Mouse (Mus musculus): ENCODE data around the gene Ankrd22. TPM values are rescaled to one million over a fixed set of nuclear protein-coding genes. Genes with fewer than 3 reads are reported as not detected.

Gene Ankrd22
- not detected for total RNA-seq (2021)
- 0.10 TPM in 1 of 2 replicates, not detected in the other for polyA plus RNA-seq (2012; rRNA removed)
- long read RNA-seq = 0 reads

DNA sequence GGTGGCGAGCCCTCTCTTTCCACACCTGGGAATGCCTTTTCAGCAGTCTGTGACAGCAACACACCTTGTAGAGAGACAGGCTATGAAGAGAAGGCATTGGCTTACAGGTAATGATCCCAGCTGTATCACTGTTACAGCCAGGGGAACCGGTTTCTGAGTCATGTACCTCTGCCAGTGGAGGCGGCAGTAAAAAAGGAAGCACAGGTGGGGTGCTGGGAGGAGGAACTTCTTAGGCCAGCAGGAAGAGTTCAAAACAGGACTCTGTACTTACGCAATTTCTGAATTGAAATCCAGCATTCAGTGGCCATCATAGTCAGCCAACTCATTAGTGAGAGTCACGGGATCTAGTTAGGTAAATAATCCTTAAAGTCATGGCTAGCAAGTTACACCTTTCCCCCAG lies at the start of gene Ankrd22:
Gene Ankrd22 (minus strand): TSS at position 163 of the 400 bp plus-strand sequence.
- Histone ChIP-seq H3K79me2 (replicated peaks; ENCODE audit: control insufficient read depth, insufficient read depth, low read length) (no peaks in the 10 kb centered on the region), H3K36me3 (ENCODE audit: control insufficient read depth, insufficient read depth, low read length) (no peaks in the 10 kb centered on the region), H3K27me3 (ENCODE audit: control insufficient read depth, insufficient read depth, low read length) (no peaks in the 10 kb centered on the region), H3K9ac (ENCODE audit: low read depth, low read length) (no peak within 1 kb of the TSS), H3K27ac (no peak within 1 kb of the TSS), H3K4me1 (ENCODE audit: control insufficient read depth, insufficient read depth, low read length) (no peaks in the 10 kb centered on the region), H3K4me3 (no peak within 1 kb of the TSS)
- TF ChIP-seq POLR2A (IDR thresholded peaks at IDR 0.05; ENCODE audit: insufficient read depth, low read depth, low read length) (no peak), CTCF (IDR thresholded peaks at IDR 0.05) (no peak), EP300 (IDR thresholded peaks at IDR 0.05; ENCODE audit: insufficient read depth, low read depth, low read length) (no peak)
- WGBS = 76% methylated on average over 5 of the region's 5 CpGs
- intact Hi-C loops (cut with DNase I) = no loop called here
- no peak for DNase-seq

DNA sequence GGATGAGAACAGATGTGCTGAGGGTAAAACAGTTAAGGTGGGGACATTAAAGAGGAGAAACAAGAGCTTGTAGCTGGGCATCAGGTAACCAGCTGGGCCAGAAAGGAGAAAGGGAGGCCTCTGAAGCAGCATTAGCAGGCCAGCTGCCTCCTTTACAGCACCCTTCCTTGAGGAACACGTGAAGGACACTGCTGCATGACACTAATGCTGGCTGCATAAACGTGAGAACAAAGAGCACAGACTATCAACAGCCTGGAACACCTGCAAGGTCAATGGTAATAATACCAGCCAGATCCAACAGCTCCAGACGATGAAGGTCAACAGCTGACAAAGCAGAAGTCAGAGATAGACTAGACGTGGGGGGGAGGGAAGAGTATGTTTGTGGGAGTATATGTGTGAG lies 48.3 kb upstream of the Ankrd22 start:
- no peaks in the 10 kb centered on the region for H3K79me2 ChIP-seq (replicated peaks; ENCODE audit: control insufficient read depth, insufficient read depth, low read length)
- no peaks in the 10 kb centered on the region for H3K36me3 ChIP-seq (ENCODE audit: control insufficient read depth, insufficient read depth, low read length)
- no peak overlapping the region for H3K9ac ChIP-seq (ENCODE audit: low read depth, low read length)
- intact Hi-C loops (cut with DNase I) = no loop called here
- peaks cover 3% of the 10 kb centered on the region for H3K4me1 ChIP-seq (ENCODE audit: control insufficient read depth, insufficient read depth, low read length)
- no peaks in the 10 kb centered on the region for H3K27me3 ChIP-seq (ENCODE audit: control insufficient read depth, insufficient read depth, low read length)
- no peak for TF ChIP-seq CTCF (IDR thresholded peaks at IDR 0.05)
- no peak for TF ChIP-seq POLR2A (IDR thresholded peaks at IDR 0.05; ENCODE audit: insufficient read depth, low read depth, low read length)
- TF ChIP-seq EP300 (IDR thresholded peaks at IDR 0.05; ENCODE audit: insufficient read depth, low read depth, low read length) = no peak
- 35% methylated on average over 4 of the region's 4 CpGs for WGBS
- H3K4me3 ChIP-seq = no peak overlapping the region
- H3K27ac ChIP-seq = no peak overlapping the region
- no peak for DNase-seq

DNA sequence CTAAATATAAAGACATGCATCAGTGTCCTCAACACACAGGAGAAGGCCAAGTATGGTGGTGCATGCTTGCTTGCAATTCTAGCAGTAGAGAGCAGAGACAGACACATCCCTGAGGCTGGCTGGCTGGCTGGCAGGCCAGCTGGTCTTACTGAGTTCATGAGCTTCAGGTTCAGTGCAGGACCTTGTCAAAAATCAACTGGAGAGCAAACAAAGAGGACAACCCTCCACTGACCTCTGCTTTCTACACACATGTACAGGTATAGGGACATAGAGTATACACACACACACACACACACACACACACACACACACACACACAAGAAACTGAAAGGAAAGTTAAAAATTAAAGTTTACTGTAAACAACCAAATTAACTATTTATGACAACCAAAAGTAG lies 47.4 kb upstream of the Ankrd22 start:
- H3K4me3 ChIP-seq = no peak overlapping the region
- intact Hi-C loops (cut with DNase I) = no loop called here
- no peaks in the 10 kb centered on the region for H3K79me2 ChIP-seq (replicated peaks; ENCODE audit: control insufficient read depth, insufficient read depth, low read length)
- no peak overlapping the region for H3K27ac ChIP-seq
- H3K27me3 ChIP-seq (ENCODE audit: control insufficient read depth, insufficient read depth, low read length) = no peaks in the 10 kb centered on the region
- no peak for DNase-seq
- no peak overlapping the region for H3K9ac ChIP-seq (ENCODE audit: low read depth, low read length)
- no peaks in the 10 kb centered on the region for H3K36me3 ChIP-seq (ENCODE audit: control insufficient read depth, insufficient read depth, low read length)
- H3K4me1 ChIP-seq (ENCODE audit: control insufficient read depth, insufficient read depth, low read length) = peaks cover 3% of the 10 kb centered on the region
- TF ChIP-seq POLR2A (IDR thresholded peaks at IDR 0.05; ENCODE audit: insufficient read depth, low read depth, low read length) (no peak), EP300 (IDR thresholded peaks at IDR 0.05; ENCODE audit: insufficient read depth, low read depth, low read length) (no peak), CTCF (IDR thresholded peaks at IDR 0.05) (no peak)

DNA sequence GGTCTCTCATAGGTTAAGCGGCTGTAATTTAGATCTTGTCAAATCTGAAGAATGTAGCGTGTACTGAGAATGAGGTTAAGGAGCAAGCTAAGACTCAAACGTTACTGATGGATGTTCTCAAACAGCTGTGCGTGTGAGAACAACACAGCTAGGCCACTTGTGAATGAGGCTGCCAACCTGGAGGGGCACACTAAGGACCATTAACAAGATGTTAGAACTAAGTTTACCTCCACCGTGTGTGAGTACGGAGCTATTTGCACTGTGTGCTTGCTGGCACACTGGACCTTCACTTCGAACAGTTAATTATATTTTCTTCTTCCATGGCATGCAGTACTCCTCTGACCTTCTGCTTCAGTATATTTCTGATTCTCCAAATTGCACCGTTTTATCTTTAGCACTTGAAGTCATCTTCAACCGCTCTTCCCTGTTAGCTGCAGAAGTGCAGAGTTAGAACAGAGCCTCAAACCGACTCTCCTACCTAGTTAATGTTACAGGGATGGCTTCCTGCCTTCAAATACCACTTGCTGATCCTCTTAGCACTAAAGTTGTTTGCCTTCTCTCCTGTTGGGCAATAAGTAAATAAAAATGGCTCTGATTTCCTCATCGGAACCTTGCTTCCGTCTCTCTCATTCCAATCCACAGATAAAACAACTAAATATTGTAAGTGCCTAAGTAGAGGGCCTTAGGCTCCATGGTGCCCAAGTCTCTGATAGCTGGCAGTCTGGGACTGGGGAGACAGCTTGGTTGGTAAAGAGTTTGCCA lies 46.8 kb upstream of the Ankrd22 start:
- WGBS = 87% methylated on average over 12 of the region's 12 CpGs
- TF ChIP-seq POLR2A (IDR thresholded peaks at IDR 0.05; ENCODE audit: insufficient read depth, low read depth, low read length) (no peak), CTCF (IDR thresholded peaks at IDR 0.05) (no peak), EP300 (IDR thresholded peaks at IDR 0.05; ENCODE audit: insufficient read depth, low read depth, low read length) (no peak)

DNA sequence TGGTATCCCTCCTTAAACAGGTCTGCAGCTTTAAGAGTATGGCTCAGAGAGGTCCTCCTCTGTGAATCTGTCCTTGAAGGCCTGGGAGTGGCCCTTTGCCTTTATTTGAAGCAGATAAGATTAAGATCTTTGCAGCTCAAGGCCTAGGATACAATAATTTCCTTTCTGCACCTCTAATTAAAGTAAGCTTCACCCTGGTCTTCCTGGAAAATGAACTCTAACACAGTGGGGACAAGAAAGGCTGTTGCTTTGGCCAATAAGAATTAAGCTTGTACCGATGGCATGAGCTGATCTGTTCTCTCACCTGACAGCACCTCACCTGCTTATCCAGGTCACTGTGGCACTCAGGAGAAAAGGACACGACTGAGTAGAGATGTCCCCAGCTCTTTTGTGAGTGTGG lies 45.0 kb upstream of the Ankrd22 start:
- DNase-seq = no peak
- H3K27me3 ChIP-seq (ENCODE audit: control insufficient read depth, insufficient read depth, low read length) = no peaks in the 10 kb centered on the region
- intact Hi-C loops (cut with DNase I) = no loop called here
- H3K36me3 ChIP-seq (ENCODE audit: control insufficient read depth, insufficient read depth, low read length) = no peaks in the 10 kb centered on the region
- peaks cover 3% of the 10 kb centered on the region for H3K4me1 ChIP-seq (ENCODE audit: control insufficient read depth, insufficient read depth, low read length)
- no peak overlapping the region for H3K4me3 ChIP-seq
- no peak overlapping the region for H3K27ac ChIP-seq
- H3K79me2 ChIP-seq (replicated peaks; ENCODE audit: control insufficient read depth, insufficient read depth, low read length) = no peaks in the 10 kb centered on the region
- 60% methylated on average over 2 of the region's 2 CpGs for WGBS
- H3K9ac ChIP-seq (ENCODE audit: low read depth, low read length) = no peak overlapping the region
- TF ChIP-seq POLR2A (IDR thresholded peaks at IDR 0.05; ENCODE audit: insufficient read depth, low read depth, low read length) (no peak), CTCF (IDR thresholded peaks at IDR 0.05) (no peak), EP300 (IDR thresholded peaks at IDR 0.05; ENCODE audit: insufficient read depth, low read depth, low read length) (no peak)

More for the DNA sequence above, 46.8 kb upstream of the Ankrd22 start:
- H3K27ac ChIP-seq = no peak overlapping the region
- no peak for DNase-seq
- H3K4me1 ChIP-seq (ENCODE audit: control insufficient read depth, insufficient read depth, low read length) = peaks cover 3% of the 10 kb centered on the region
- no peak overlapping the region for H3K9ac ChIP-seq (ENCODE audit: low read depth, low read length)
- H3K27me3 ChIP-seq (ENCODE audit: control insufficient read depth, insufficient read depth, low read length) = no peaks in the 10 kb centered on the region
- H3K79me2 ChIP-seq (replicated peaks; ENCODE audit: control insufficient read depth, insufficient read depth, low read length) = no peaks in the 10 kb centered on the region
- no peak overlapping the region for H3K4me3 ChIP-seq
- H3K36me3 ChIP-seq (ENCODE audit: control insufficient read depth, insufficient read depth, low read length) = no peaks in the 10 kb centered on the region
- intact Hi-C loops (cut with DNase I) = no loop called here

DNA sequence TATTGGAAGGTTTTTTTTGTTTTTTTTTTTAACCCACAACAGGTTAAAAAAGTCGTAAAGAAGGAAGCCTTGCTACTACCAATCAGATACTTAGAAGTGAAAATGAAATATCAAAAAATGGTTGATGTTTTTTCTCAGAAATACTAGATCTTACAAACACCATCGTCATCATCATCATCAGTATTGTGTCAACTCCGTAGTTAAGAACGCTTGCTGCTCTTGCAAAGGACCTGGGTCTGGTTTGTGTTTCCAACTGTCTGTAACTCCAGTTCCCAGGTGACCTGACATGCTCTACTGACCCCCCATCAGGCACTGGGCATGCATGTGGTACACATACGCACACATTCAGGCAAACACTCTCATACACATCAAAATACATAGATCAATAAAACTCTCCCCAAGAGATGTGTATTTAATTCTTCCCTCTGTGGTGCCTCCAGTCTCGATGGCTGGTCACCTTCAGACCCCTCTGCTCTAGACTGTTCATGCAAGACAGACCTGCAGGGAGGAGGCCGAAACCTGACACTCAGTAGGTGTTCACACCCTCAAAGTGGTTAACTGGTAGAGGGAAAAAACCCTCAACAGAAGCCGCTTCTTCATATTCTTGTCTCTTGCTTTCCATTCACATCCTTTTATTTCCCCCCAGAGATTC lies 44.2 kb upstream of the Ankrd22 start:
- no peak for TF ChIP-seq EP300 (IDR thresholded peaks at IDR 0.05; ENCODE audit: insufficient read depth, low read depth, low read length)
- no peak for TF ChIP-seq POLR2A (IDR thresholded peaks at IDR 0.05; ENCODE audit: insufficient read depth, low read depth, low read length)
- no peak for TF ChIP-seq CTCF (IDR thresholded peaks at IDR 0.05)
- Histone ChIP-seq H3K27me3 (ENCODE audit: control insufficient read depth, insufficient read depth, low read length) (no peaks in the 10 kb centered on the region), H3K27ac (no peak overlapping the region), H3K9ac (ENCODE audit: low read depth, low read length) (no peak overlapping the region), H3K4me3 (no peak overlapping the region), H3K79me2 (replicated peaks; ENCODE audit: control insufficient read depth, insufficient read depth, low read length) (no peaks in the 10 kb centered on the region), H3K4me1 (ENCODE audit: control insufficient read depth, insufficient read depth, low read length) (peaks cover 3% of the 10 kb centered on the region), H3K36me3 (ENCODE audit: control insufficient read depth, insufficient read depth, low read length) (no peaks in the 10 kb centered on the region)
- no peak for DNase-seq
- intact Hi-C loops (cut with DNase I) = no loop called here
- WGBS = 90% methylated on average over 8 of the region's 8 CpGs
